Comparison of ENCODE assay signal across 23 mouse cellular contexts in the genomic region with DNA sequence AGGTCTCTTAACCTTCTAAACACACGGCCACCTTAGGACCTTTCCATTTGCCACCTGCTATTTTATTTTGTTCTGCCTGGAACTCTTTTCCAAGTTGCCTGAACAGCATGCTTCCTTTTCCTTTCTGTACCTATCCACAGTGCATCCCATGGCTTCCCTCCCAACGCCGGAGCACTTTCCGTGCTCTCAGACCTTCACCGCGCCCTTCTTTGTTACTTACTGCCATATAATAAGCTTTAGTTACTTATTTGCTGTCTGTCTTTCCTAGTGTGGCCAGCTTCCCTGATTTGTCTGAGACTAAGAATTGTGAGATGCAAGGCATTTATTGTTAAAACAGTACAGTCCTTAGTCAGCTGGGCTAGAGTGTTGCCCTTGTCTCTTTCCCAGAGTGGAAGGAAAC.
DNase-seq lines count a peak whose midpoint lies in the region; ATAC-seq and TF ChIP-seq lines count a peak whose summit lies in the region.
"Had no signal": no experiment of that assay in that cellular context is flagged by ENCODE, and none has a peak within 500 bp of the region (broad histone marks: within the 10 kb centered on the region; RNA-seq: fewer than 3 reads in every experiment).

No protein-coding gene starts in this region.

- H3K9me3 ChIP-seq in lung, postnatal 0 days (ENCODE audit: low read length), result no peaks in the 10 kb centered on the region
- no peaks in the 10 kb centered on the region for H3K9me3 ChIP-seq in intestine, postnatal 0 days (ENCODE audit: control insufficient read depth)
- no peaks in the 10 kb centered on the region for H3K9me3 ChIP-seq in kidney, embryonic 15.5 days (replicated peaks)
- H3K9me3 ChIP-seq: embryonic facial prominence, embryonic 10.5 days; embryonic facial prominence, embryonic 13.5 days; forebrain, embryonic 12.5 days; forebrain, embryonic 15.5 days; heart, embryonic 10.5 days; hindbrain, embryonic 12.5 days; hindbrain, embryonic 15.5 days had no signal

- H3K27ac ChIP-seq in gastrocnemius, adult 2 months, result peak overlapping the region; percentile 67
- H3K27ac ChIP-seq in lung, postnatal 0 days (ENCODE audit: low read length), result peak overlapping the region; percentile 20; the same call in 1 of the 2 replicates
- peak overlapping the region; percentile 79 for H3K27ac ChIP-seq in brown adipose tissue, adult 24 weeks (replicated peaks; ENCODE audit: low read depth, low read length)
- H3K27ac ChIP-seq in intestine, postnatal 0 days (ENCODE audit: low read depth, low read length), result no peak overlapping the region
- no peak overlapping the region for H3K27ac ChIP-seq in kidney, embryonic 15.5 days
- H3K27ac ChIP-seq: embryonic facial prominence, embryonic 10.5 days; embryonic facial prominence, embryonic 13.5 days; forebrain, embryonic 12.5 days; forebrain, embryonic 15.5 days; heart, adult 2 months; heart, embryonic 10.5 days; heart, embryonic 13.5 days; hindbrain, embryonic 12.5 days; hindbrain, embryonic 15.5 days had no signal

- TF ChIP-seq CTCF in gastrocnemius, adult 2 months (IDR thresholded peaks at IDR 0.05), result no peak
- TF ChIP-seq CTCF in lung, postnatal 0 days (IDR thresholded peaks at IDR 0.05), result no peak
- no peak for TF ChIP-seq CTCF in intestine, postnatal 0 days (IDR thresholded peaks at IDR 0.05; ENCODE audit: low read depth)

- H3K4me1 ChIP-seq in lung, postnatal 0 days (ENCODE audit: insufficient read depth, low read depth, low read length), result no peaks in the 10 kb centered on the region
- H3K4me1 ChIP-seq in brown adipose tissue, adult 24 weeks (ENCODE audit: control insufficient read depth, insufficient read depth, insufficient read length, low read length), result peaks cover 7% of the 10 kb centered on the region
- no peaks in the 10 kb centered on the region for H3K4me1 ChIP-seq in intestine, postnatal 0 days (replicated peaks; ENCODE audit: control insufficient read depth, insufficient read depth, low read length)
- 0 out of 2 replicates have a peak, but pooled peaks cover under 1% of the 10 kb centered on the region for H3K4me1 ChIP-seq in kidney, embryonic 15.5 days
- H3K4me1 ChIP-seq: embryonic facial prominence, embryonic 10.5 days; embryonic facial prominence, embryonic 13.5 days; forebrain, embryonic 12.5 days; forebrain, embryonic 15.5 days; hindbrain, embryonic 12.5 days; hindbrain, embryonic 15.5 days had no signal

- no peak for TF ChIP-seq EP300 in lung, postnatal 0 days (IDR thresholded peaks at IDR 0.05)

- no peaks in the 10 kb centered on the region for H3K36me3 ChIP-seq in lung, postnatal 0 days (ENCODE audit: insufficient read depth, low read length)
- no peaks in the 10 kb centered on the region for H3K36me3 ChIP-seq in intestine, postnatal 0 days (ENCODE audit: control insufficient read depth, insufficient read depth)
- no peaks in the 10 kb centered on the region for H3K36me3 ChIP-seq in kidney, embryonic 15.5 days
- H3K36me3 ChIP-seq: embryonic facial prominence, embryonic 10.5 days; embryonic facial prominence, embryonic 13.5 days; forebrain, embryonic 12.5 days; forebrain, embryonic 15.5 days; heart, embryonic 10.5 days; heart, embryonic 13.5 days; hindbrain, embryonic 12.5 days; hindbrain, embryonic 15.5 days had no signal

- WGBS in lung, postnatal 0 days, result 82% methylated on average over 6 of the region's 6 CpGs
- WGBS in intestine, postnatal 0 days, result 51% methylated on average over 6 of the region's 6 CpGs
- 87% methylated on average over 6 of the region's 6 CpGs for WGBS in kidney, embryonic 15.5 days

- H3K9ac ChIP-seq in lung, postnatal 0 days (replicated peaks; ENCODE audit: low read depth), result no peak overlapping the region
- no peak overlapping the region for H3K9ac ChIP-seq in intestine, postnatal 0 days (ENCODE audit: low read depth, low read length)
- H3K9ac ChIP-seq in kidney, embryonic 15.5 days, result no peak overlapping the region
- H3K9ac ChIP-seq: embryonic facial prominence, embryonic 13.5 days; forebrain, embryonic 12.5 days; forebrain, embryonic 15.5 days; heart, embryonic 13.5 days; hindbrain, embryonic 12.5 days; hindbrain, embryonic 15.5 days had no signal

- DNase-seq in gastrocnemius, adult 2 months, result no peak
- no peak for DNase-seq in gastrocnemius, postnatal 10 days
- no peak for DNase-seq in lung, postnatal 0 days (ENCODE audit: low spot score)
- no peak for DNase-seq in lung, postnatal 10 days
- no peak for DNase-seq in left cerebral cortex, postnatal 25 days (ENCODE audit: low spot score in 2 of 2)
- DNase-seq: cerebellum, adult 11-12 months; cerebellum, adult 8-10 months; cerebellum, postnatal 10 days; cerebellum, postnatal 36 days; embryo, embryonic 11 days; heart, adult 2 months had no signal

- intact Hi-C loops in gastrocnemius, adult 2 months (cut with DNase I), result no loop called here
- intact Hi-C loops in left cerebral cortex, postnatal 25 days (cut with DNase I), result no loop called here

- ATAC-seq in lung, postnatal 0 days, result no peak
- no peak for ATAC-seq in intestine, postnatal 0 days
- ATAC-seq in kidney, embryonic 15.5 days (replicated peaks; ENCODE audit: low FRiP score), result no peak
- ATAC-seq: forebrain, embryonic 15.5 days; Patski had no signal

- no peak overlapping the region for H3K4me2 ChIP-seq in lung, postnatal 0 days (replicated peaks; ENCODE audit: low read depth, low read length)
- H3K4me2 ChIP-seq in intestine, postnatal 0 days (replicated peaks; ENCODE audit: low read depth), result peak overlapping the region; percentile 41
- H3K4me2 ChIP-seq in kidney, embryonic 15.5 days, result no peak overlapping the region
- H3K4me2 ChIP-seq: embryonic facial prominence, embryonic 13.5 days; forebrain, embryonic 12.5 days; forebrain, embryonic 15.5 days; heart, embryonic 13.5 days; hindbrain, embryonic 12.5 days; hindbrain, embryonic 15.5 days had no signal

- H3K27me3 ChIP-seq in lung, postnatal 0 days (replicated peaks; ENCODE audit: insufficient read depth, low read length), result no peaks in the 10 kb centered on the region
- no peaks in the 10 kb centered on the region for H3K27me3 ChIP-seq in intestine, postnatal 0 days (replicated peaks; ENCODE audit: control insufficient read depth, insufficient read depth, low read length)
- no peaks in the 10 kb centered on the region for H3K27me3 ChIP-seq in kidney, embryonic 15.5 days
- H3K27me3 ChIP-seq: embryonic facial prominence, embryonic 13.5 days; forebrain, embryonic 12.5 days; forebrain, embryonic 15.5 days; heart, embryonic 13.5 days; hindbrain, embryonic 12.5 days; hindbrain, embryonic 15.5 days; Patski had no signal

- no peak overlapping the region for H3K4me3 ChIP-seq in gastrocnemius, adult 2 months
- no peak overlapping the region for H3K4me3 ChIP-seq in lung, postnatal 0 days (ENCODE audit: low read depth, low read length)
- H3K4me3 ChIP-seq in brown adipose tissue, adult 24 weeks (ENCODE audit: insufficient read depth, low read depth, low read length), result no peak overlapping the region
- H3K4me3 ChIP-seq in intestine, postnatal 0 days (ENCODE audit: low read depth, low read length), result no peak overlapping the region
- H3K4me3 ChIP-seq in kidney, embryonic 15.5 days (replicated peaks), result no peak overlapping the region
- H3K4me3 ChIP-seq: embryonic facial prominence, embryonic 10.5 days; embryonic facial prominence, embryonic 13.5 days; forebrain, embryonic 12.5 days; forebrain, embryonic 15.5 days; heart, adult 2 months; heart, embryonic 10.5 days; heart, embryonic 13.5 days; hindbrain, embryonic 12.5 days; hindbrain, embryonic 15.5 days had no signal

Comparison
In these comparisons a context has a peak if more than half of its experiments do, and no peak if none do; other contexts are left out.
1. H3K27ac ChIP-seq: peak in gastrocnemius, adult 2 months (single experiment), lung, postnatal 0 days (single experiment) and brown adipose tissue, adult 24 weeks (single experiment); none in intestine, postnatal 0 days (single experiment) and kidney, embryonic 15.5 days (single experiment).